Mouse (Mus musculus) C2C12 (cell line): ENCODE measurements around the gene Polrmt. TPM values are rescaled to one million over a fixed set of nuclear protein-coding genes. Genes with fewer than 3 reads are reported as not detected.

Experiments used
- H3K27me3 ChIP-seq: one replicate; pipeline ENCODE4 v1.6.1; 2011; ENCODE audit not compliant: control insufficient read depth, insufficient read depth, insufficient read length
- H3K36me3 ChIP-seq: one replicate; pipeline ENCODE4 v1.6.1; 2011; ENCODE audit not compliant: control insufficient read depth, insufficient read depth
- H3K4me3 ChIP-seq: one replicate; pipeline ENCODE4 v1.5.1; 2011; ENCODE audit warnings: mild to moderate bottlenecking, control low read depth; ENCODE audit not compliant: poor library complexity, insufficient read depth, severe bottlenecking
- H3K79me2 ChIP-seq: one replicate; pipeline ENCODE4 v1.6.1; 2011; ENCODE audit not compliant: control insufficient read depth, insufficient read depth
- H3K79me3 ChIP-seq: one replicate; pipeline ENCODE4 v1.6.1; 2011; ENCODE audit warnings: low read depth, control low read depth
- H3ac ChIP-seq: one replicate; pipeline ENCODE3; 2011; ENCODE audit warnings: low read depth; ENCODE audit not compliant: control insufficient read depth, insufficient read length
- CEBPB ChIP-seq: IDR thresholded peaks from one replicate; pipeline ENCODE4 v1.6.1; 2011; ENCODE audit warnings: low read depth, mild to moderate bottlenecking, control low read depth, moderate library complexity
- CTCF ChIP-seq: IDR thresholded peaks from one replicate; pipeline ENCODE4 v1.5.1; 2011; ENCODE audit not compliant: control insufficient read depth, insufficient read depth, insufficient read length
- FOSL1 ChIP-seq: IDR thresholded peaks from one replicate; pipeline ENCODE4 v1.8.0; 2011; ENCODE audit warnings: mild to moderate bottlenecking, low read length; ENCODE audit not compliant: poor library complexity, insufficient read depth, severe bottlenecking
- MAX ChIP-seq: IDR thresholded peaks from one replicate; pipeline ENCODE4 v1.6.1; 2011; ENCODE audit warnings: mild to moderate bottlenecking, control low read depth
- MYOD1 ChIP-seq: IDR thresholded peaks from one replicate; pipeline ENCODE4 v1.6.1; 2011; ENCODE audit warnings: low read depth; ENCODE audit not compliant: control insufficient read depth, insufficient read length
- MYOG ChIP-seq: IDR thresholded peaks from one replicate; pipeline ENCODE4 v1.6.1; 2011; ENCODE audit not compliant: control insufficient read depth, insufficient read length; ENCODE audit errors: extremely low read depth
- USF1 ChIP-seq: IDR thresholded peaks from one replicate; pipeline ENCODE4 v1.6.1; 2011; ENCODE audit warnings: low read depth, mild to moderate bottlenecking, control low read depth, moderate library complexity
- polyA plus RNA-seq: library from polyadenylated mRNA; unstranded; fragments of >200 nt; fragmentation: generic; extraction: Trizol; gene quantifications from one replicate; pipeline ENCODE4 v1.2.1, GENCODE M21; 2012; ENCODE audit warnings: missing spikeins

Gene Polrmt
- polyA plus RNA-seq, 1 experiment, result 56.5 TPM

DNA sequence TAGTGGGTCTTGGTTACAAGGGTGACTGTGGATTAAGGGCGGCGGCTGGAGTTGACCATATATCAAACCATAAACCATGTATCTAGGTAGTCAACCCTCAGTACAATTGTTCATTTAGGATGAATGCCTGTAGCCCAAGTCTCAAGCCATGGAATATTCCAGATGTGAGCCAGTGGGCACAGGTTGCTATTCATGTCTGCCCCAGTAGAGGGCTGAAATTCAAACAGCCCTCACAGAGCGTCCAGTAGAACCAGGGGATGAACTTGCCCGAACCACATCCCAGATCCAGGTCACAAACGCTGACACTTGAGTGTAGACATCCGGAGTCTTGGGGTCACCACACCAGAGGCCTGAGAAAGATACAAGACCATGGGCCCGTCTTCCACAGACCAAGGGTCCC is 36.7 kb upstream of the Polrmt start:
- Histone ChIP-seq H3K27me3 (no peaks in the 10 kb centered on the region), H3K36me3 (no peaks in the 10 kb centered on the region), H3K4me3 (no peak overlapping the region), H3K79me2 (no peaks in the 10 kb centered on the region), H3ac (no peak overlapping the region), H3K79me3 (no peaks in the 10 kb centered on the region)
- TF ChIP-seq MYOD1, result no peak
- TF ChIP-seq USF1, result no peak
- TF ChIP-seq FOSL1, result no peak
- no peak for TF ChIP-seq MYOG
- no peak for TF ChIP-seq MAX
- no peak for TF ChIP-seq CTCF
- no peak for TF ChIP-seq CEBPB

GRCm38 (mm10) chr10:79781956-79782355 is 35.6 kb upstream of the Polrmt start:
- H3K27me3 ChIP-seq, result no peaks in the 10 kb centered on the region
- no peak overlapping the region for H3ac ChIP-seq
- H3K79me3 ChIP-seq, result no peaks in the 10 kb centered on the region

DNA sequence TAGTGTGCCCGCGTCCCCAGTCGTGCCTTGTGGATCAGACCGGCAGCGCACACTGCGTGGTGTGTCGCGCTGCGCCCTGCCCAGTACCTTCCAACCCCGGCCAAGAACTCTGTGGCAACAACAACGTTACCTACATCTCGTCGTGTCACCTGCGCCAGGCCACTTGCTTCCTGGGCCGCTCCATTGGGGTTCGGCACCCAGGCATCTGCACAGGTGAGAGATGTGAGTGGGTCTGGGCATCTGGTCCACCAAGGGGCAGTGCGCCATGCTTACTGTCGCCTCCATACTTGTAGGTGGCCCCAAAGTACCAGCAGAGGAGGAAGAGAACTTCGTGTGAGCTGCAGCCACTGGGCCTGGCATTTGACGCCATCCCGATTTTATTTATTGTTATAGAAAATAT is 34.8 kb upstream of the Polrmt start:
- no peaks in the 10 kb centered on the region for H3K79me2 ChIP-seq
- TF ChIP-seq USF1 (no peak), MAX (no peak), FOSL1 (no peak), MYOG (no peak), CTCF (no peak), MYOD1 (no peak), CEBPB (no peak)
- H3K4me3 ChIP-seq, result no peak overlapping the region
- no peaks in the 10 kb centered on the region for H3K36me3 ChIP-seq
- no peaks in the 10 kb centered on the region for H3K27me3 ChIP-seq
- peak overlapping the region; percentile 13 for H3ac ChIP-seq
- H3K79me3 ChIP-seq, result no peaks in the 10 kb centered on the region

More at GRCm38 (mm10) chr10:79781956-79782355, 35.6 kb upstream of the Polrmt start:
- H3K36me3 ChIP-seq, result no peaks in the 10 kb centered on the region
- H3K79me2 ChIP-seq, result no peaks in the 10 kb centered on the region
- no peak overlapping the region for H3K4me3 ChIP-seq
- TF ChIP-seq FOSL1, result no peak
- TF ChIP-seq MAX, result no peak
- no peak for TF ChIP-seq CTCF
- TF ChIP-seq MYOD1, result no peak
- TF ChIP-seq USF1, result no peak
- TF ChIP-seq MYOG, result no peak
- TF ChIP-seq CEBPB, result no peak

GRCm38 (mm10) chr10:79780664-79781015 is 34.3 kb upstream of the Polrmt start:
- Histone ChIP-seq H3K27me3 (no peaks in the 10 kb centered on the region), H3K36me3 (no peaks in the 10 kb centered on the region), H3K4me3 (no peak overlapping the region), H3ac (no peak overlapping the region), H3K79me2 (no peaks in the 10 kb centered on the region), H3K79me3 (no peaks in the 10 kb centered on the region)
- TF ChIP-seq MYOD1 (no peak), MYOG (no peak), FOSL1 (no peak), CEBPB (no peak), MAX (no peak), CTCF (no peak), USF1 (no peak)

- Histone ChIP-seq H3K79me2 (no peaks in the 10 kb centered on the region), H3K4me3 (no peak overlapping the region), H3ac (peak overlapping the region; percentile 31), H3K27me3 (no peaks in the 10 kb centered on the region), H3K36me3 (no peaks in the 10 kb centered on the region), H3K79me3 (no peaks in the 10 kb centered on the region)
- TF ChIP-seq MYOG (no peak), MAX (no peak), CTCF (peak; percentile 93), FOSL1 (no peak), CEBPB (no peak), MYOD1 (no peak), USF1 (no peak)
Observed at GRCm38 (mm10) chr10:79779784-79780663, 33.6 kb upstream of the Polrmt start.

DNA sequence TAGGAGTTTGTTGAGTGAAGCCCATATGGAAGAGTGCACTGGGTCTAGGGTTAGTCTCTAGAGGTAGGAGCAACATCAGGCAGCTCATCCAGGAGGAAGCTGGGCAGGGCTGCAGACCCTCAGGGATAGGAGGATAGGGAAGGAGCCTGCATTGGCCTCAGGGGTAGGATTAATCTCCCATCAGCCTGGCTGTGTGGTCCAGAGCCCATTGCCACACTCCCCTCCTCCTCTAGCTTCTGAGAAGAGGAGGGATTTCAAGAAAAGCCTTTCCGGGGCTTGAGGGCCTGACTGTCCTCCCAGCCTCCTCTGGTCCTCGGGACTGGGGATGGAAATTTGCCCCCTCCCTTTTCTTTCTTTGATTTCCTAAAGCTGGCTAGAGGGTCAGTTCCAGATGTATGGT is 32.8 kb upstream of the Polrmt start:
- Histone ChIP-seq H3K36me3 (no peaks in the 10 kb centered on the region), H3K79me3 (no peaks in the 10 kb centered on the region), H3ac (no peak overlapping the region), H3K4me3 (no peak overlapping the region), H3K79me2 (no peaks in the 10 kb centered on the region), H3K27me3 (no peaks in the 10 kb centered on the region)
- no peak for TF ChIP-seq FOSL1
- TF ChIP-seq USF1, result no peak
- no peak for TF ChIP-seq CEBPB
- no peak for TF ChIP-seq CTCF
- TF ChIP-seq MYOD1, result no peak
- TF ChIP-seq MYOG, result no peak
- no peak for TF ChIP-seq MAX
